Mouse (Mus musculus) ES-Bruce4 (cell line): ENCODE data around the gene Tgfbi.

Experiments used
- CTCF ChIP-seq: IDR thresholded peaks from one replicate; pipeline ENCODE4 v1.8.1; 2011; ENCODE audit warnings: low read depth, low read length
- EP300 ChIP-seq: IDR thresholded peaks from 2 replicates; pipeline ENCODE4 v1.6.1; 2011; ENCODE audit warnings: low read depth, low read length; ENCODE audit not compliant: insufficient read depth
- POLR2A ChIP-seq: IDR thresholded peaks from one replicate; pipeline ENCODE4 v1.8.1; 2011; ENCODE audit warnings: low read length; ENCODE audit not compliant: insufficient read depth

DNA sequence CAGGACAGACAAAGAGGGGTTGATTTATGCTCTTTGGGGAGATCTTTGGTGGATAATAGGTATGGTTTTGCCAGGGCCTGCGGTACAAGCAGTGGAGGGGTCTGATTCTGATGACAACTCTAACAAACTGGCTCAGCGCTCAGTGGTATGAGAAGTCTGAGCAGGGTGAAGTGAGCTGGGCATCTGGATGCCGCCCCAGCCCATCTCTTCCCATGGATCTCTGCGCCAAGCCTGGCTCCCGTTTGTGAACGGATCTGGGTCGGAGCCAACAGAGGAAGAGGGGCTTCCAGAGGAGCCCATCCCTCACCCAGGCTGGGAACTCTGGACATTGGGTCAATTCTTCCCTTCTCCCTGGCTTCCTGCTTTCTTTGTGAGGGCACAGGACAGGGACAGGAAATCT is 74.0 kb downstream of the Tgfbi start:
- TF ChIP-seq POLR2A, result no peak
- TF ChIP-seq CTCF, result no peak
- no peak for TF ChIP-seq EP300
